Mouse (Mus musculus) megakaryocyte, adult 5-6 weeks (primary cell): ENCODE results near the gene Gm10309. TPM values are rescaled to one million over a fixed set of nuclear protein-coding genes. Genes with fewer than 3 reads are reported as not detected.

Experiments
- ATAC-seq: 2 replicates; pipeline ENCODE4 v1.8.0; 2016; ENCODE audit warnings: mild to moderate bottlenecking, inconsistent platforms; ENCODE audit not compliant: poor library complexity, severe bottlenecking
- total RNA-seq, 2 experiments: library from RNA; stranded (forward) in 1 of 2; stranded (reverse) in 1 of 2; fragments of 153-499, 151-499 nt in 1 of 2; fragments of 221-1000, 200-1000 nt in 1 of 2; gene quantifications; 2 replicates each; pipeline versions ENCODE4 v1.2.3 to v1.2.4; 2015 to 2017

Gm10309 gene
- not detected in 2 replicates for total RNA-seq (2015)
- total RNA-seq (2017): not detected in 2 replicates

GRCm38 (mm10) chr17:86505183-86505631, at the start of gene Gm10309:
Gene Gm10309 (minus strand): TSS chr17:86505232.
- ATAC-seq: no peak

- ATAC-seq: no peak
These were observed 47.0 kb upstream of the Gm10309 start for GRCm38 (mm10) chr17:86551995-86552394.

- no peak for ATAC-seq
These were observed 46.5 kb upstream of the Gm10309 start for GRCm38 (mm10) chr17:86551561-86551960.

GRCm38 (mm10) chr17:86549128-86549527, 44.1 kb upstream of the Gm10309 start:
- ATAC-seq: no peak

GRCm38 (mm10) chr17:86546529-86546928, 41.5 kb upstream of the Gm10309 start:
- no peak for ATAC-seq

GRCm38 (mm10) chr17:86539881-86540430, 34.9 kb upstream of the Gm10309 start:
- no peak for ATAC-seq

GRCm38 (mm10) chr17:86535827-86536656, 31.0 kb upstream of the Gm10309 start:
- peak; percentile 89 for ATAC-seq

- ATAC-seq: no peak
These were observed 30.1 kb upstream of the Gm10309 start for GRCm38 (mm10) chr17:86535096-86535495.

- no peak for ATAC-seq
These were observed 28.5 kb upstream of the Gm10309 start for GRCm38 (mm10) chr17:86533549-86533851.

- no peak for ATAC-seq
These were observed 27.9 kb upstream of the Gm10309 start for GRCm38 (mm10) chr17:86532783-86533548.

GRCm38 (mm10) chr17:86531231-86531630, 26.2 kb upstream of the Gm10309 start:
- ATAC-seq: no peak

- no peak for ATAC-seq
These were observed 24.4 kb upstream of the Gm10309 start for GRCm38 (mm10) chr17:86529411-86529810.

- ATAC-seq: no peak
These were observed 24.0 kb upstream of the Gm10309 start for GRCm38 (mm10) chr17:86529003-86529402.

- ATAC-seq: no peak
These were observed 22.3 kb upstream of the Gm10309 start for GRCm38 (mm10) chr17:86527298-86527697.

- no peak for ATAC-seq
These were observed 21.0 kb upstream of the Gm10309 start for GRCm38 (mm10) chr17:86526016-86526415.

GRCm38 (mm10) chr17:86525075-86525474, 20.0 kb upstream of the Gm10309 start:
- no peak for ATAC-seq

- no peak for ATAC-seq
These were observed 18.8 kb upstream of the Gm10309 start for GRCm38 (mm10) chr17:86523843-86524242.

- ATAC-seq: no peak
These were observed 18.3 kb upstream of the Gm10309 start for GRCm38 (mm10) chr17:86523374-86523773.

GRCm38 (mm10) chr17:86522649-86523048, 17.6 kb upstream of the Gm10309 start:
- no peak for ATAC-seq

- ATAC-seq: no peak
These were observed 16.2 kb upstream of the Gm10309 start for GRCm38 (mm10) chr17:86521252-86521651.

- ATAC-seq: no peak
These were observed 13.6 kb upstream of the Gm10309 start for GRCm38 (mm10) chr17:86518604-86519003.

- ATAC-seq: no peak
These were observed 11.6 kb upstream of the Gm10309 start for GRCm38 (mm10) chr17:86516630-86517029.
